Mouse (Mus musculus) adrenal gland, postnatal 25 days (tissue): Measurements from ENCODE around the gene Ect2l. TPM values are rescaled to one million over a fixed set of nuclear protein-coding genes. Genes with fewer than 3 reads are reported as not detected.
"Not testable (repeated sequence)": the region's sequence is repeated elsewhere in the genome, so short reads cannot be mapped to it uniquely, and the experiment has no call there.

ENCODE experiments used
- DNase-seq: peaks from one replicate; pipeline ENCODE4 v3.0.0; 2021; ENCODE audit warnings: mixed read lengths
- total RNA-seq: library from RNA; stranded (reverse); gene quantifications from 2 replicates; pipeline ENCODE4 v1.2.3, GENCODE M21; 2021

The Ect2l gene
- total RNA-seq, 1 experiment from 2014 or later = not detected

GRCm38 (mm10) chr10:18189498-18189897 lies 21.2 kb downstream of the Ect2l start:
- DNase-seq = no peak

DNA sequence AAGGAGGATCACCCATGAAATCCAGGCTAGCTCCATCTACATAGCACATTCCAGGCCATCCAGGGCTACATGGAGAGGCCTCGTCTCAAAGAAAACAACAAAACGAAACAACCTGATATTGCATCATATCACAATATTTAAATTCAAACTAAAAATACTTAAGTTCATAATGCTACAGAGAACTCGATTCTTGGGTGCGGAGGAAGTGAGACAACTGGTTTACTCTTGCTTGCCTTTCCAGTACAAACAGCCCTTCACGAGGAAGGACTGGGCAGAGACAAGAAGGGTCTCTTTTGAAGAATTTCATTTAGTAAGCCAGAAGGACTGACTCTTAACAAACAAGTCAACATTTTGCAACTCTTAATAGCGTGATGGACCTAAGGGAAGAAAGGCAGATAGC lies 22.1 kb downstream of the Ect2l start:
- DNase-seq = no peak

DNA sequence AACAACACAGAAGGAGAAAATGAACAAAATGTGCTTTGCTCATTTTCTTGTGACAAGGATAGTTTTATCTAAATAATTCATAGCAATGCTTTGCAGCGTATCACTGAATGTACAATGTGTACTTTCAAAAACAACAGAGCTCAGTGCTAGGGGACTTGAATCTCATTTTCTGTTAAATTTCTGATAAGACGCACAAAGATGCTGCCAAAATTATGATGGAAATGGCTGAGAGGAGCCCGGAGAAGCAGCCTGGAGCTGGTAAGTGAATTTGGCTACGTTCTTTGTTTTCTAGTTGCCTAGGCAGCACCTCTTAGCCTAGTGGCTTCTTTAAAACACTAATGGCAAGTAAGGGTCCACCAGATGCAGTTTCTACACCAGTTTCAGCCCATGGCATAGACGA lies 28.4 kb downstream of the Ect2l start:
- no peak for DNase-seq

DNA sequence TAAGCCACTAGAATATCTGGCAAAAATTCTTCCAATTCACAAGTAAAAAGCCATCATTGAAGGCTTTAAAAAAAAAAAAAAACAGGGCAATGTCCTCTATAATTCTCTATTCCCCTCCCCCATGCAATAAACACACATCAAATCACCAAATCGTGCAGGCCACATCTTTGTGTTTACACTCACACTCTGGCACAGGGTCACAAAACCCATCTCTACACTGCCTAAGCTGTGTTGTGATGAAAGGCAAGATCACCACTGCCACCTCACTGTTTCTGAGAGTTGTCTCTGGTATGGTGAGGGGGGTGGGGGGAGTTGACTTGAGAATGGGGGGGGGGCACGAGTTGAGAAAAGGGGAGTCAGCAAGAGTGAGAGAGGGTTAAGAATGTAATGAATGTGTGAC lies 33.4 kb downstream of the Ect2l start:
- DNase-seq = no peak

GRCm38 (mm10) chr10:18176722-18177121 lies 34.0 kb downstream of the Ect2l start:
- DNase-seq = no peak

GRCm38 (mm10) chr10:18175087-18175486 lies 35.6 kb downstream of the Ect2l start:
- no peak for DNase-seq

DNA sequence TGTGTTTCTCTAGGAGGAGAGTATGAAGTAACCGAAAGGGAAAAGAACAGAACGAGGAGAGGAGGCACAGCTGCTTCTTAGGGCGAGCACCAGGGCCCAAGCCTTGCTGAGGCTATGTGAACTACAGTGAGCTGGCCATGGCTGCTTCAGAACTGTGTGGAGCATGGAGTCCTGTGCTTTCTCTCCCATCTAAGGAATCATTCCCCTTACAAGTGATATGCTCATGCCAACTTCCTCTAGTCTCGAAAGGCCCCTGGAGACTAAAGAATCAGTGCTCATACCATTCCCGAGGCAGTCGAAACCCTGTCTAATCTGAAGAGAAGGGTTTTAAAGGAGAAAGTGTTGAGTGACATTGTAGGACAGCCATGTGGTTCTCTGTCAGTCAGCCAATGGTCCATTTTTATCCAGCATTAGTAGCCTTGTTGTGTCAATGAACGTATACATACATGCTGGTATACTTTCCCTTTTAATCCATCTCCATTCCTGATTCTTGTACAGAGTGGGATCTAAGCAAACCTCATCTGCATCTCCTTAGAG lies 48.2 kb downstream of the Ect2l start:
- no peak for DNase-seq

- DNase-seq = no peak
Measured at GRCm38 (mm10) chr10:18147224-18147623, 63.5 kb downstream of the Ect2l start.

GRCm38 (mm10) chr10:18142231-18142630 lies 68.5 kb downstream of the Ect2l start:
- no peak for DNase-seq

DNA sequence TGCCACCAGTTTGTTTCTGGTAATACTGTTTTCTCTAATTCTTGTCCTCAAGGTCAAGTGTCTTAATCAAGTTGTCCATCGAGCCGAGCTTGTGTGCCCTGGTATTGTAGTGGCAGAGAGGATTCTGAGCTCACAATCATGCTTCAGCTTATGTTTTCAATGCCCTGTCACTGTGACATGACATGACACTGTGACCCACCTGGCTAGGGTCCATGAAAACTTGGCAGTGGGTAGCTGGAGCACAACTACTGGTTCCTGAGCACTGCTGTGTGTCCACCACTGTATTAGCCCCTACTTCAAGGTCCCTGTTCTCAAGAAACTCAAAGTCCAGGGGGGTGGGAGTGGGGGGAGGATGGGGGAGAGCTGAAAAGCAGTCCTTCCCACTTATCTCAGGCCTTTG lies 69.3 kb downstream of the Ect2l start:
- peak; percentile 4 for DNase-seq

GRCm38 (mm10) chr10:18139615-18140014 lies 71.1 kb downstream of the Ect2l start:
- no peak for DNase-seq

DNA sequence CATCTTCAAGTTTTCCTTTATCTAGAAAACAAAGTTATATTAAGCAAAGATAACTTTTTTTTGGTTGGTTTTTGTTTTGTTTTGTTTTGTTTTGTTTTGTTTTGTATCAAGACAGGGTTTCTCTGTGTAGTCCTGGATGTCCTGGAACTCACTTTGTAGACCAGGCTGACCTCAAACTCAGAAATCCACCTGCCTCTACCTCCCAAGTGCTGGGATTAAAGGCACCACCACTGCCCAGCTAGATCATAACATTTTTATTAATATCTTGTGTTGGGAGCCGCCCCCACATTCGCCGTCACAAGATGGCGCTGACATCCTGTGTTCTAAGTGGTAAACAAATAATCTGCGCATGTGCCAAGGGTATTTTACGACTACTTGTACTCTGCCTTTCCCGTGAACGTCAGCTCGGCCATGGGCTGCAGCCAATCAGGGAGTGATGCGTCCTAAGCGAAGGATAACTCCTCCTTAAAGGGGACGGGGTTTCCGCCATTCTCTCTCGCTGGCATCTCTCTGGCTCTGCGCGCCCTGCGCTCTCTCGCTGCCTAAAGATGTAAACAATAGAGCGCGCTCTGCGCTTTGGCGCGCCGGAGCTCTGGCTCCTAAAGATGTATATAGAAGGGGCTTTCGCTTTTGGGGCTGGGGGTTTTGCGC lies 71.7 kb downstream of the Ect2l start:
- not testable (repeated sequence) for DNase-seq

DNA sequence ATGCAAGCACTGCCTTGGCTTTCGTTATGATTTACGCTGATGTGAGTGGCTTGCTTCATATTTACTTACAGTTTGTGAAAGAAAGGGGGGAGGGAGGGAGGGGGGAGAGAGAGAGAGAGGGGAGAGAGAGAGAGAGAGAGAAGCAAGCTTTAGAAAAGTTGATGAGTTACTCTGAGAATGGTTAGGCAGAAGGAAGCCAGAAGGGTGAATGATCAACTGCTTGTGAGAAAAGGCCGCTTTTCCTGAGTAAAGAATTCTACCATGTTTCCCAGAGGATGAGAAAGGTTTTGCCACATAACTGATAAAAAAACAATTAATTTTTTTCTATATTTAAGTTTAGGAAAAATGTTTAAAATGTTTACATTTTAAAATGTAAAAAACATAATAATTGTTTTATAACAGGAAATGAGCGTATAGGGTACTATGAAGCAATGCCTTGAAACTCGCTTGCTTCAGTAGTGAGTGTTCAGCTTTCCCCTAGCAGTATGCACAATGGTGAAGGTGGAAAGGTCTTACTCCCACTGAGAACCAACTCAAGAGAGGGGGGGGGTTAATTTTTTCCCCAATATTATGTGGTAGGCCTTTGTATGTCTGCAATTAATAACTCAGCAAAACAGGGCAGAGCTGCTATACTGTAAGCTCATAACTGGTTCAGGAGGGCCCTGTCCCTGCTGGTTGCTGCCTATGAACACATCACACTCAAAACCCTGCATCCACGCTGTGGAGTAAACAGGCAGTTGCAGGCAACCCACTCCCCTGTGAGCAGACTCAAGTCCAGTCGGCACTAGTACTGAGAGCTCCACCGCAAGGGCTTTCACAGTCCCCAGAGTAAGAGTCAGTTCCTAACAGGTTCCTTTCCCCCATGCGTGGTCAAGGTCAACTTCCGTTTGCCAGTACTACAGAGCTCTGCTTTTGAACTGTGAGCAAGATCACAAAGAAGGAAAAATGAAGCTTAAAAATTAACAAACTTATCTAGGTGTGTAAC lies 78.7 kb downstream of the Ect2l start:
- DNase-seq = no peak

DNA sequence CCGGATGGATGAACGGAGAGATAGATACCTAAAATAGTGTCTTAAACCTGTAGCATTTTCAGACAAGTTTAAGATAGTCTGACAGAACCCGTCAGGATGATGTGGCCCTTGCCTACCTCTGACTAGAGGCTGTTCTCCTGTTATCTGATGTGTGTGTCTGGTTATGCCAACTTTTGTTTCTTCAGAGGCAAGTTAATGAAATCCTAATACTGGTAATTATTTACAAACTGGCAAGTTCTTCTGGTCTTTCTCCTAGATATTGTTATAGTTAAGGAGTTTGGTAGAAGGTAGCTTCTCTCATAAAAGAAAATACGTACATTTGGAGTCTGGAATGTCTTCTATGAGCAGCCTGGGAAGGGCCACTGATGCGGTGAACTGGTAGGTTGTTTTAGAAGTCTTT lies 80.4 kb downstream of the Ect2l start:
- DNase-seq = no peak

DNA sequence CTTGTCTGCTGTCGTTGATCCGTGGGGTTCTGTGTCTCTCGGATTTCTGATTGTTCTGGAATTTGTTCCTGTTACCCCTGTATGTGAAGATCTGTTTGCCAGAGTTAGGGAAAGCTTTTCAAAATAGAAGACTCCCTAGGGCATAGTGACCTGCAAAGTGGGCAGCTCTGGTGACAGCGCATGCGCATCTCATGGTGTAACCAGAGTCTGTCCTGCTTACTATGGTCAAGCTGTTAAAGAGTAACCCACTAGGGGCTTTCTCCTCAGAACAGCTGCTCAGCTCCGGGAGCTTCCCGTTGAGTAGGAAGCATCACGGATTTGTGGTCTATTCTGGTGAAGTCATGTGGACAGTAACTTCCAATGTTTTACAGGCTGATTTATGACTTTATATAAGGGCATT lies 92.4 kb downstream of the Ect2l start:
- DNase-seq = no peak

DNA sequence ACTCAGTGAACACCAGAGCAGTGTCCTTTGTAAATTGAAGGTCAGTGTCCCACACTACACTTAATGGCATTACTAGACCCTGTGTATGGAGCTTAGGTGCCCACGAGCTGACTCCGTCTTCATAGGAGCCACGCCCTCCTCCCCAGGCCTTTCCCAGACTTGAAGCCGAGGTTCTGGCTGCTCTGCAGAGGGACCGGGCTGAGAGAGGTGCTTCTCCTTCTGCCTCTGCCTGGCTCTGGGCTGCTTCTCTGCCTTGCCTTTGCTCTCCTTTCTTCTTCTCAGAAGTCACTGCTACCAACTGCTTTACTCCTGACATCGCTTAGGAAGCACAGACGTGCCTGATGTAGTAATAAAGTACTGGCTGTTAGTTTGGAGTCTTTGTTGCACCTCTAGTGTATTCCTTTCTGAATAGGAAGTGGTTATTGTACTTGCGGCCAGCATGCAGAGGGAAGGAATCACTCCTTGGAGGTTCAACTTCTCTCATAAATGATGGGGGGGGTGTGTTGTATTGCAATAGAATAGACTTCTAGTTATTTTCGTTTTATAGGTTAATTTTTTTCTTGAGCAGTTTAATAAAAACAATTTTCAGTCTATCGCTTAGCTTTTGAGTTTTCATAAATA lies 97.1 kb downstream of the Ect2l start:
- DNase-seq = no peak

DNA sequence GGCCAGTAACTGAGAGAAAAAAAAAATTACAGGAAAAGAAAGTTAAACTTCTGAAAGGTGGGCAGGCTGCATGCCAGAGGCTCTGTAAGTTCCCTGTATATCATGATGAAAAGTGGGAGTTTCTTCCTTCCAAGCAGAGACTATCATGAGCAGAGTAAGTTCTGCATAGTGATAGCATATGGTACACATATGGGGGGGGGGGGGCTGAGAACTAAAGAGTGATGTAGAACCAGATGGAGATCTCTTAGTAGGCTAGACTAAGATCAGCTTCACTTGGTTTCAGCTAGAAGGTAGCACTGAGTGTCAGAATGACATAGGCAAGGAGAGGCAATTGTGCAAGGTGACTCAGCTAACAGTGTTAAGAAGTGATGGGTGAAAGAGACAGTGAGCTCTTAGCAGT lies 99.8 kb downstream of the Ect2l start:
- no peak for DNase-seq

DNA sequence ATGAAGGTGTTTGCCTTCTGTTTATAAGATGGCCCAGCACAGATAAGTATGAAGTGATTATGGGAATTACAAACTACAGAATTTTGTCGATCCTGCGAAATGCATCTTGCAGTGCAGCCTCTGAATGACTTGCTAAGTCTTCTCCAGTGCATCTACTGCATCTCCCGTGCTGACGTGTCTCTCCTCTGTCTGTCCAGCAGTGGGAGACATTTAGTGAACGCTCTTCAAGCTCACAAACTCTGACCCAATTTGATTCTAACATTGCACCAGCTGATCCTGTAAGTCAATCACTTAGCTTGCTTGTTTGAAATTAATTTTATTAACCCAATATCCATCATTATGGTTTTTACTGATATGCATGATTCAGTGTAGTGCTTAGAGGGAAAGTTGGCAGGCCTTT lies 103.2 kb downstream of the Ect2l start:
- DNase-seq = no peak

DNA sequence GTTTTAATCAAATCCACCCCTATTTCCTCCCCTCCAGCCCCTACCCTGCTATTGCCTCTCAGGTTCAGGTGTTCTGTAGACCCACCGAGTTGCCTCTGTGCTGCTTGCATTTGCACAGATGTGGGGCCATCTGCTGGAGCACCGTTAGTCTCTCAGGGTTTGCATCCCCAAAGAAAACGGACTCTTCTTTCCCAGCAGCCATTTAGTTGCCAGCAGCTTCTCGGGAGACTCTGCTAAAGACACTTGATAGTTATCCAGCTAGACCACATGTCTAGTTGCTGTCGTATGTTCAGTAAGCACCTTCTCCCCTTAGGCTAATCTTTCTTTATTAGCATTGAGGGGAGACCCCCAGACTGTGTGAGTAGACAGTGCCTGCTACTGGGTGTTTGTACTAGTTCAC lies 108.5 kb downstream of the Ect2l start:
- no peak for DNase-seq

- no peak for DNase-seq
Measured at GRCm38 (mm10) chr10:18090691-18091090, 120.0 kb downstream of the Ect2l start.

- no peak for DNase-seq
Measured at GRCm38 (mm10) chr10:18082772-18083171, 127.9 kb downstream of the Ect2l start.

GRCm38 (mm10) chr10:18081536-18081935 lies 129.2 kb downstream of the Ect2l start:
- DNase-seq = no peak
